Mouse (Mus musculus) erythroblast, embryonic 14.5 days (primary cell): Measurements from ENCODE around the gene Sdc1. TPM values are rescaled to one million over a fixed set of nuclear protein-coding genes. Genes with fewer than 3 reads are reported as not detected.

Experiments used
- H3K27me3 ChIP-seq: 2 replicates; pipeline ENCODE4 v1.6.1; 2012; ENCODE audit warnings: inconsistent platforms; ENCODE audit not compliant: control insufficient read depth
- H3K36me3 ChIP-seq: 2 replicates; pipeline ENCODE4 v1.6.1; 2012; ENCODE audit warnings: mild to moderate bottlenecking, inconsistent platforms; ENCODE audit not compliant: control insufficient read depth
- H3K4me1 ChIP-seq: 2 replicates; pipeline ENCODE4 v1.6.1; 2012; ENCODE audit warnings: inconsistent platforms; ENCODE audit not compliant: control insufficient read depth
- H3K4me3 ChIP-seq: replicated peaks from 2 replicates; pipeline ENCODE3; 2012; ENCODE audit warnings: moderate library complexity, mild to moderate bottlenecking, inconsistent platforms
- H3K9me3 ChIP-seq: 2 replicates; pipeline ENCODE4 v1.6.1; 2012; ENCODE audit warnings: low read length, inconsistent platforms, mixed read lengths; ENCODE audit not compliant: control insufficient read depth
- GATA1 ChIP-seq: IDR thresholded peaks from 2 replicates; pipeline ENCODE4 v1.6.1; 2012; ENCODE audit warnings: low read length, inconsistent platforms, mixed read lengths
- TAL1 ChIP-seq: IDR thresholded peaks from 3 replicates; pipeline ENCODE4 v1.6.1; 2012; ENCODE audit warnings: low read length, inconsistent platforms, mixed read lengths
- polyA plus RNA-seq: library from polyadenylated mRNA; stranded (reverse); fragments of >175 nt; gene quantifications from 2 replicates; pipeline ENCODE4 v1.2.3, GENCODE M21; 2012

Sdc1 gene
- polyA plus RNA-seq = 0.07 and 0.23 TPM in 2 replicates

GRCm38 (mm10) chr12:8770946-8771843 is at the start of gene Sdc1:
Sdc1 (plus strand) TSS chr12:8771323.
- Histone ChIP-seq H3K27me3 (peaks cover 42% of the 10 kb centered on the region), H3K9me3 (no peaks in the 10 kb centered on the region; the same call in 1 of the 2 replicates), H3K4me3 (peak within 1 kb of the TSS; percentile 67), H3K36me3 (no peaks in the 10 kb centered on the region), H3K4me1 (peaks cover 27% of the 10 kb centered on the region)
- TF ChIP-seq TAL1 (no peak), GATA1 (no peak)

GRCm38 (mm10) chr12:8726890-8727289 is 44.2 kb upstream of the Sdc1 start:
- TF ChIP-seq TAL1 (no peak), GATA1 (no peak)
- Histone ChIP-seq H3K9me3 (no peaks in the 10 kb centered on the region), H3K4me1 (no peaks in the 10 kb centered on the region), H3K27me3 (no peaks in the 10 kb centered on the region), H3K36me3 (peaks cover 88% of the 10 kb centered on the region), H3K4me3 (no peak overlapping the region)

DNA sequence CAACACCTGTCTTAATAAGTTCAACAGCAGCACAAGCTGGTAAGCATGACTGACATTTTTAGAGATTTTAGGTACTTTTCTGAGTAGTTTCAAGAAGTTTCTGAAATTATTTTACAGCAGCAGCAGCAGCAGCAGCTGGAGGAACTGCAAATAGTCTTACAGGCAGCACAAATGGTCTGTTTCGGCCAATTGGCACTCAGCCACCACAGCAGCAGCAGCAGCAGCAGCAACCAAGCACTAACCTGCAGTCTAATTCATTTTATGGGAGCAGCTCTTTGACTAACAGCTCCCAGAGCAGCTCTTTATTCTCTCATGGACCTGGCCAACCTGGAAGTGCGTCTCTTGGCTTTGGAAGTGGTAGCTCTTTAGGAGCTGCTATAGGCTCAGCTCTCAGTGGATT is 42.4 kb upstream of the Sdc1 start:
- Histone ChIP-seq H3K36me3 (peaks cover 92% of the 10 kb centered on the region), H3K4me3 (no peak overlapping the region), H3K27me3 (no peaks in the 10 kb centered on the region), H3K4me1 (no peaks in the 10 kb centered on the region), H3K9me3 (no peaks in the 10 kb centered on the region)
- TF ChIP-seq TAL1 (no peak), GATA1 (no peak)

DNA sequence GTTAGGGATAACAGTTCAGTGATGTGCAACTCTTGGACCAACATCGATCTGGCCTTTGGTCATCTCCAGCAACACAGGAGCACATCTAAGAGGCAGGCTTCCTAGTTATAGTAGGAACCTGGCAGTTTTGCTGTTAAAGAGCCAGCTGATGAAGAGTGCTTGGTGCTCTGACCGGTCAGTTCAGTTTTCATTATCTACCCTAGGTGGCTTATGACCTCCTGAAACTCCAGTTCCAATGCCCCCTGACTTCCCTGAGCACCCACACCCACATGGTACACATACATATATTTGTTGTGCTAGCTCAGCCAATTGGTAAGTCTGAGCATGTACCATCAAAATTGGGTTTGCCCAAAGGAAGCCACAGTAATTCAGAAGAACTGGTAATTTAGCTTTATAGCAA is 17.5 kb upstream of the Sdc1 start:
- Histone ChIP-seq H3K36me3 (peaks cover 76% of the 10 kb centered on the region), H3K9me3 (peaks cover 7% of the 10 kb centered on the region), H3K4me3 (no peak overlapping the region), H3K27me3 (no peaks in the 10 kb centered on the region), H3K4me1 (no peaks in the 10 kb centered on the region)
- TF ChIP-seq GATA1 (no peak), TAL1 (no peak)

DNA sequence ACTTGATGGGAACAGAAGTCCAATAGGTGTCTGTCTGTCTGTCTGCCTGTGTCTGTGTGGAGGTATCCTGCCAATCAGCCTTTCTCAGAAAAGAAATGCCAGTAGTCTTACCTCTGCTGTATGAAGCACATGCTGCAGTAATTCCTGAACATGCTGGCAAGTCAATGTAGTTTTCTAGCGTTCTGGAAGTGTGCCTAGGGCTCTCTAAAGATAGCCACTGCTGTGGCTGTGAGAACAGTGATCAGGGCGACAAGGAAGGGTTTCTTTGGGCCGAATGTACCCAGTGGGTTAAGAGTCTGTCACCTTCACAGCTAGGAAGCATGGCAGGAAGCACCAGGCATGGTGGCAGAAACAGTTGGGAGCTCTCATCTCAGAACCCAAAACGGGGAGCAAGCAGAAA is 17.0 kb upstream of the Sdc1 start:
- Histone ChIP-seq H3K4me1 (no peaks in the 10 kb centered on the region), H3K4me3 (no peak overlapping the region), H3K36me3 (peaks cover 71% of the 10 kb centered on the region), H3K27me3 (no peaks in the 10 kb centered on the region), H3K9me3 (peaks cover 7% of the 10 kb centered on the region)
- TF ChIP-seq TAL1 = no peak
- TF ChIP-seq GATA1 = no peak

DNA sequence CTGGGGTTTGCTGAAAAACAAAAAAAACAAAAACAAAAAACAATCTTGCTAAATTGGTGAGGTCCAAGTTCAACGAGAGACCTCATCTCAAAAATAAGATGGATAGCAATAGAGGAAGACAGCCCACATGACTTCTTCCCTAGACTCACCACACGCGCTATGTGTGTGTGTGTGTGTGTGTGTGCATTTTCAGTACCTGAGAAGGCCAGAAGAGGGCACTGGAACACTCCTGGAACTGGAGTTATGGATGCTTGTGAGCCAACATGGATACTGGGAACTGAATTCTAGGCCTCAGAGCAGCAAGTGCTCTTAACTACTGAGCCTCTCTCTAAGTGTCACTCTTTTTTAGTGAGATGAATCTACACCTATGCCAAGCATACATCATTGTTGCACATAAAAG is 13.1 kb upstream of the Sdc1 start:
- H3K4me3 ChIP-seq = no peak overlapping the region
- H3K9me3 ChIP-seq = peaks cover 7% of the 10 kb centered on the region
- no peaks in the 10 kb centered on the region for H3K4me1 ChIP-seq
- TF ChIP-seq TAL1 = no peak
- no peak for TF ChIP-seq GATA1
- no peaks in the 10 kb centered on the region for H3K27me3 ChIP-seq
- peaks cover 37% of the 10 kb centered on the region for H3K36me3 ChIP-seq

- Histone ChIP-seq H3K9me3 (peaks cover 7% of the 10 kb centered on the region), H3K4me3 (no peak overlapping the region), H3K36me3 (peaks cover 26% of the 10 kb centered on the region), H3K27me3 (no peaks in the 10 kb centered on the region), H3K4me1 (no peaks in the 10 kb centered on the region)
- no peak for TF ChIP-seq TAL1
- no peak for TF ChIP-seq GATA1
Observed at GRCm38 (mm10) chr12:8759115-8759514, 12.0 kb upstream of the Sdc1 start.

- Histone ChIP-seq H3K27me3 (no peaks in the 10 kb centered on the region), H3K9me3 (peaks cover 7% of the 10 kb centered on the region), H3K4me1 (no peaks in the 10 kb centered on the region), H3K4me3 (no peak overlapping the region), H3K36me3 (peaks cover 19% of the 10 kb centered on the region)
- TF ChIP-seq TAL1 (no peak), GATA1 (no peak)
Observed at GRCm38 (mm10) chr12:8759779-8760178, 11.3 kb upstream of the Sdc1 start.

DNA sequence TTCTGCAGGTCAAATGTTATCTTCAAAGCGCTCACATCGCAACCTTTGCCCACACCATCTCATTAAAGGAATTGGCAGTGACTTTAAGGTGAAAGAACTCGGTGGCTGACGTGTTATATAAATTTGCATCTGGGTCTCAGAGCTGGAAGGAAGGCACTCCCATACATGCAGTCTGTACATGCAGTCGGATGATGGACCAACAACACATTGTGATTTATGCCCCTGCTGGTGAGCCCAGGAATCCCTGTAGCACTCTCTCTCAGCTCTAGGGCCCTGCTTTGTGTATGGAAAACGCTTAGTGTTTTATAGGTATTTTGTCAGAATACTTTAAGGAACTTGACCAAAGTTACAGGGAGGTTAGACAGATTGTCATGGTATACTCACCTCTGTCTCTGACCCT is 10.6 kb upstream of the Sdc1 start:
- no peak for TF ChIP-seq TAL1
- TF ChIP-seq GATA1 = no peak
- Histone ChIP-seq H3K9me3 (peaks cover 7% of the 10 kb centered on the region), H3K4me3 (no peak overlapping the region), H3K4me1 (no peaks in the 10 kb centered on the region), H3K27me3 (no peaks in the 10 kb centered on the region), H3K36me3 (peaks cover 12% of the 10 kb centered on the region)
